Mouse (Mus musculus) erythroblast, embryonic 14.5 days (primary cell): ENCODE data around the gene Gm10577.

Experiments used
- GATA1 ChIP-seq: IDR thresholded peaks from 2 replicates; pipeline ENCODE4 v1.6.1; 2012; ENCODE audit warnings: low read length, inconsistent platforms, mixed read lengths
- TAL1 ChIP-seq: IDR thresholded peaks from 3 replicates; pipeline ENCODE4 v1.6.1; 2012; ENCODE audit warnings: low read length, inconsistent platforms, mixed read lengths

DNA sequence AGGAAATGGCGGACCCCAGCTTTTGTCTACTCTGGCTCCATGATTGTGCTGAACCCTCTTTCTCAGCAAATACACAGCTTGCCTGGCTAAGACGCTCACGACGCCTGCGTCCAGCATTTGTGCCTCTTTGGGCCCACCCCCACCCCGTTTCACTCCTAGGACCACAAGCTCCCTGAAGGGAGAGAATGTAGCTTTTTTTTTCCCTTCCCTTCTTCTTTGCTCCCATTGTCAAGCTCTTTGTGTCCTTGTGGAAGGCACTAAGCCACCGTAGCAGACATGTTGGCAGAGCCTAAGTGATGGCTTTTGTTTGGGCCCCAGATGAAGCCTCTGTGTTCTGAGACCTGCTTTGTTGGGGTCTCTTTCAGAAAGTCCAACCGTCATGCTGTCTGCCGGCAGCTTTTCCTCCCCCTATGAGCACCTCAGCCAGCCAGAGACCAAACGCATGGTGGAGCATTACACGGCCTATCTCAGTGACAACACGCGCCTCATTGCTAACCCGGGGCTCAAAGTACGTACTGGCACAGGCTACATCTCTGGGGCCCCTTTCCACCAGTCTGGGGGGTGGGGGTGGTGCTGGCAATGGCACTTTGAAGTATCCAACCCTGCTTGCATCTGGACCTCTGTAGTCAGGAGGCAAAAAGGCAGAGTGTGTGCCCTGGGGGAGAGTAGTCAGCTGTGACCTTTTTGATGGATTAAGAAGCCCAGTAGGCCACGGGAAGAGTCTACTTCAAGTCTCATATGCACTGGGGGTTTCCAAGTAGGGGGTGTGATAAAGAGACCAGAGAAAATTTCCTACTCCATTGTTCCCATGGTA lies 46.6 kb downstream of the Gm10577 start:
- TF ChIP-seq TAL1 (no peak), GATA1 (no peak)
